Mouse (Mus musculus): ENCODE results near the gene Cox8b. TPM values are rescaled to one million over a fixed set of nuclear protein-coding genes. Genes with fewer than 3 reads are reported as not detected.

Gene Cox8b
- total and polyA plus RNA-seq, 3 experiments: not detected

DNA sequence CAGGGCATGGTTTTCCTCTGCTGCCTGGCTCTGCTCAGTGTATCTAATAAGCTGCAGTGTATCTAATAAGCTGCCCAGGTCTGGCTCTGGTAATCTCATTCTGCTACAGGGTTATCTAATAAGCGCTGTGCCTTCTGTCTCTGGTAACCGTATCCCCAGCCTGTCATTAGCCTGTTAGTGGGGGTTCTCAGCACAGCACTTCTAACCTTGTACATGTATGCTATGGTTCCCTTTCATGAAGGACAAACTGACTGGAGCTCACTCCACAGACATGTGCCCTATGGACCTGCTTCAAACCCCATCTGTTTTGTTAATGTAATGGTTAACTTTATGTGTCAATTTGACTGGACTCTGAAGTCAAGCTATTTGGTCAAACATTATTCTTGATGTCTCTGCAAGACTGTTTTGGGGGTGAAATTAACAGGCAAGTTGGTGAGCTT lies 5.4 kb upstream of the Cox8b start:
- Histone ChIP-seq H3K9ac (ENCODE audit: control insufficient read depth, low read depth, low read length, poor library complexity, severe bottlenecking) (no peak overlapping the region), H3K27me3 (ENCODE audit: control insufficient read depth in 1 of 2, insufficient read depth in 2 of 2, low read length in 2 of 2) (no peaks in the 10 kb centered on the region)

DNA sequence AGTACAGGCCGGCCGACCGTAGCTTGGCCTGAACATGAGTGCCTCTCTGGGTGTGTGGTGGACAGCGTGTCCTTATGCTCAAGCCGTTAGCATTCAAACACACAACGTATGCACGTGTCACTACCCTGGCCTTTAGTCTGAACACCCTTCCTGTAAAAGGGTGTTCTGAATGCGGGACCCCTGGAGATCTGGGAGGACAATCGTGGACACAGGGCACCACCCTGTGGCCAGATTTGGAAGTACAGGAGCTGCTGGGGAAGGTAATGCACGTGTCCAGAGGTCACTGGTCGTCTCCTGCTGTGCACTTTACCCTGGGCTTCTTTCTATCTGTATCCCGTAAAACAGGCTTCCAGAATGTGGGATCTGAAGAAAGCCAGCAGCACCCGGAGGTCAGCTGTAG lies 3.0 kb upstream of the Cox8b start:
- no peaks in the 10 kb centered on the region for H3K36me3 ChIP-seq (ENCODE audit: control insufficient read depth in 1 of 2, insufficient read depth in 2 of 2, low read length in 2 of 2)
- peak; percentile 70 for DNase-seq (ENCODE audit: low read depth, low spot score)
- no peak overlapping the region for H3K27ac ChIP-seq (ENCODE audit: control insufficient read depth, low read depth, low read length)
- no peaks in the 10 kb centered on the region for H3K4me1 ChIP-seq (ENCODE audit: control insufficient read depth in 1 of 2, insufficient read depth in 2 of 2, low read length in 2 of 2)
- peak overlapping the region; percentile 12; the same call in 1 of the 2 replicates for H3K9ac ChIP-seq (ENCODE audit: control insufficient read depth, low read depth, low read length, poor library complexity, severe bottlenecking)
- TF ChIP-seq POLR2AphosphoS2 (IDR thresholded peaks at IDR 0.05; ENCODE audit: low read length): no peak
- no peak for TF ChIP-seq MAFK (IDR thresholded peaks at IDR 0.05; ENCODE audit: borderline replicate concordance, low read depth, low read length)
- TF ChIP-seq GATA1 (IDR thresholded peaks at IDR 0.05; ENCODE audit: low read depth, low read length): no peak
- TF ChIP-seq TBP (IDR thresholded peaks at IDR 0.05; ENCODE audit: low read depth, low read length): no peak
- TF ChIP-seq POLR2AphosphoS5 (IDR thresholded peaks at IDR 0.05; ENCODE audit: borderline replicate concordance, low read depth, low read length): no peak
- no peak for TF ChIP-seq MEF2A (IDR thresholded peaks at IDR 0.05; ENCODE audit: extremely low read depth, insufficient replicate concordance, low read depth, low read length, poor library complexity, severe bottlenecking)
- peak; percentile 89 for TF ChIP-seq ZC3H11A (IDR thresholded peaks at IDR 0.05; ENCODE audit: low read depth, low read length)
- TF ChIP-seq E2F4 (IDR thresholded peaks at IDR 0.05; ENCODE audit: borderline replicate concordance, low read depth, low read length): no peak
- TF ChIP-seq BHLHE40 (IDR thresholded peaks at IDR 0.05; ENCODE audit: borderline replicate concordance, low read depth, low read length): peak; percentile 73; the same call in 1 of the 2 replicates
- TF ChIP-seq ZMIZ1 (IDR thresholded peaks at IDR 0.05; ENCODE audit: low read depth, low read length): no peak
- TF ChIP-seq MXI1 (IDR thresholded peaks at IDR 0.05; ENCODE audit: low read depth, low read length): peak; percentile 51; the same call in 1 of the 2 replicates
- TF ChIP-seq TCF12 (IDR thresholded peaks at IDR 0.05; ENCODE audit: low read depth, low read length): no peak
- no peak for TF ChIP-seq ZKSCAN1 (IDR thresholded peaks at IDR 0.05; ENCODE audit: low read depth, low read length)
- TF ChIP-seq CTCF (IDR thresholded peaks at IDR 0.05 in 2 of 3, conservative IDR thresholded peaks at IDR 0.05 in 1 of 3; ENCODE audit: control insufficient read depth in 1 of 3, insufficient read depth in 1 of 3, low read depth in 2 of 3, low read length in 3 of 3, poor library complexity in 1 of 3, severe bottlenecking in 1 of 3): peak; percentile 94 to 96 (median 94)
- no peak for TF ChIP-seq ELF1 (IDR thresholded peaks at IDR 0.05; ENCODE audit: low read depth, low read length)
- TF ChIP-seq HCFC1 (IDR thresholded peaks at IDR 0.05; ENCODE audit: low read depth, low read length): no peak
- TF ChIP-seq NRF1 (IDR thresholded peaks at IDR 0.05; ENCODE audit: insufficient read depth, low read depth, low read length, poor library complexity, severe bottlenecking): no peak
- TF ChIP-seq MAX (IDR thresholded peaks at IDR 0.05; ENCODE audit: low read length): peak; percentile 78
- no peak for TF ChIP-seq TAL1 (IDR thresholded peaks at IDR 0.05; ENCODE audit: low read length)
- peak; percentile 89 for TF ChIP-seq MYC (IDR thresholded peaks at IDR 0.05; ENCODE audit: low read depth, low read length)
- TF ChIP-seq SIN3A (IDR thresholded peaks at IDR 0.05; ENCODE audit: low read length): peak; percentile 41; the same call in 1 of the 2 replicates
- TF ChIP-seq CHD1 (IDR thresholded peaks at IDR 0.05; ENCODE audit: low read depth, low read length): no peak
- peak; percentile 98 for TF ChIP-seq SMC3 (IDR thresholded peaks at IDR 0.05; ENCODE audit: low read depth, low read length)
- peak; percentile 98 for TF ChIP-seq RAD21 (IDR thresholded peaks at IDR 0.05; ENCODE audit: low read depth, low read length)
- TF ChIP-seq ETS1 (IDR thresholded peaks at IDR 0.05; ENCODE audit: low read depth, low read length): no peak
- H3K79me2 ChIP-seq (ENCODE audit: control insufficient read depth, insufficient read depth, low read length, poor library complexity): no peaks in the 10 kb centered on the region
- no peaks in the 10 kb centered on the region for H3K9me3 ChIP-seq (replicated peaks; ENCODE audit: insufficient read depth, low read length)
- no peak overlapping the region for H3K4me3 ChIP-seq (ENCODE audit: control insufficient read depth in 1 of 2, insufficient read depth in 1 of 2, low read depth in 2 of 2, low read length in 2 of 2)
- no peaks in the 10 kb centered on the region for H3K27me3 ChIP-seq (ENCODE audit: control insufficient read depth in 1 of 2, insufficient read depth in 2 of 2, low read length in 2 of 2)

More for the DNA sequence above, 5.4 kb upstream of the Cox8b start:
- Histone ChIP-seq H3K36me3 (ENCODE audit: control insufficient read depth in 1 of 2, insufficient read depth in 2 of 2, low read length in 2 of 2) (no peaks in the 10 kb centered on the region), H3K4me1 (ENCODE audit: control insufficient read depth in 1 of 2, insufficient read depth in 2 of 2, low read length in 2 of 2) (no peaks in the 10 kb centered on the region), H3K79me2 (ENCODE audit: control insufficient read depth, insufficient read depth, low read length, poor library complexity) (no peaks in the 10 kb centered on the region), H3K27ac (ENCODE audit: control insufficient read depth, low read depth, low read length) (no peak overlapping the region), H3K4me3 (ENCODE audit: control insufficient read depth in 1 of 2, insufficient read depth in 1 of 2, low read depth in 2 of 2, low read length in 2 of 2) (no peak overlapping the region), H3K9me3 (replicated peaks; ENCODE audit: insufficient read depth, low read length) (no peaks in the 10 kb centered on the region)
- peak; percentile 37 for DNase-seq (ENCODE audit: low read depth, low spot score)
- TF ChIP-seq POLR2A (IDR thresholded peaks at IDR 0.05; ENCODE audit: control insufficient read depth in 1 of 2, insufficient read depth in 1 of 2, low read depth in 1 of 2, low read length in 2 of 2, poor library complexity in 1 of 2) (no peak), CHD1 (IDR thresholded peaks at IDR 0.05; ENCODE audit: low read depth, low read length) (no peak), ZC3H11A (IDR thresholded peaks at IDR 0.05; ENCODE audit: low read depth, low read length) (no peak), GATA1 (IDR thresholded peaks at IDR 0.05; ENCODE audit: low read depth, low read length) (no peak), MXI1 (IDR thresholded peaks at IDR 0.05; ENCODE audit: low read depth, low read length) (no peak), TCF12 (IDR thresholded peaks at IDR 0.05; ENCODE audit: low read depth, low read length) (no peak), TBP (IDR thresholded peaks at IDR 0.05; ENCODE audit: low read depth, low read length) (no peak), ZKSCAN1 (IDR thresholded peaks at IDR 0.05; ENCODE audit: low read depth, low read length) (no peak), POLR2AphosphoS5 (IDR thresholded peaks at IDR 0.05; ENCODE audit: borderline replicate concordance, low read depth, low read length) (no peak), USF2 (IDR thresholded peaks at IDR 0.05; ENCODE audit: borderline replicate concordance in 1 of 2, insufficient read depth in 1 of 2, low read depth in 1 of 2, low read length in 2 of 2) (no peak), KAT2A (conservative IDR thresholded peaks at IDR 0.05; ENCODE audit: low read depth, low read length) (no peak), TAL1 (IDR thresholded peaks at IDR 0.05; ENCODE audit: low read length) (no peak; the same call in 1 of the 2 replicates), RCOR1 (IDR thresholded peaks at IDR 0.05; ENCODE audit: low read depth, low read length) (no peak), GABPA (IDR thresholded peaks at IDR 0.05; ENCODE audit: low read depth, low read length) (no peak), POLR2AphosphoS2 (IDR thresholded peaks at IDR 0.05; ENCODE audit: low read length) (no peak), USF1 (IDR thresholded peaks at IDR 0.05; ENCODE audit: low read depth, low read length) (no peak), MEF2A (IDR thresholded peaks at IDR 0.05; ENCODE audit: extremely low read depth, insufficient replicate concordance, low read depth, low read length, poor library complexity, severe bottlenecking) (no peak), ETS1 (IDR thresholded peaks at IDR 0.05; ENCODE audit: low read depth, low read length) (no peak), ZNF384 (IDR thresholded peaks at IDR 0.05; ENCODE audit: low read depth, low read length) (no peak), MYC (IDR thresholded peaks at IDR 0.05; ENCODE audit: low read depth, low read length) (no peak)
